Mouse (Mus musculus): ENCODE measurements around the gene Slc22a15.

- TF ChIP-seq CTCF (conservative IDR thresholded peaks at IDR 0.05; ENCODE audit: low read length) (no peak), POU5F1 (IDR thresholded peaks at IDR 0.05; ENCODE audit: borderline replicate concordance, low read length) (no peak)
Observed at GRCm38 (mm10) chr3:101881721-101882120, 42.5 kb downstream of the Slc22a15 start.
